Mouse (Mus musculus) left cerebral cortex, adult 6 months (tissue): ENCODE results near the gene Cxcr5. TPM values are rescaled to one million over a fixed set of nuclear protein-coding genes. Genes with fewer than 3 reads are reported as not detected.

ENCODE experiments used
- long read RNA-seq, 2 experiments: library from polyadenylated mRNA; unstranded; transcript quantifications; one replicate each; pipeline ENCODE4 v2.0.0; 2019 to 2020
- polyA plus RNA-seq: library from polyadenylated mRNA; unstranded; fragments of <200 nt; fragmentation: Nextera tagmentation; gene quantifications from 2 replicates; pipeline ENCODE4 v1.2.3, GENCODE M21; 2021

Cxcr5 gene
- not detected in 2 replicates for polyA plus RNA-seq
- long read RNA-seq, experiment 1: 0 reads
- long read RNA-seq, experiment 2: 0 reads

GRCm38 (mm10) chr9:44561597-44561996, at the start of gene Cxcr5:
Gene Cxcr5, minus strand, starts transcription at chr9:44561877.

GRCm38 (mm10) chr9:44604779-44605615, 43.3 kb upstream of the Cxcr5 start, which contains the start of gene Ddx6:
Gene Ddx6, plus strand, starts transcription at chr9:44604892.

GRCm38 (mm10) chr9:44482552-44482951, 79.1 kb downstream of the Cxcr5 start, which contains the start of gene Bcl9l:
Gene Bcl9l, plus strand, starts transcription at chr9:44482825.

Other genes with a start within 250 kb of the Cxcr5 start
- 18.2 and 67.4 TPM in 2 replicates for gene C2cd2l, start 241.6 kb downstream of the Cxcr5 start, polyA plus RNA-seq
- 8.7 and 14.8 TPM in 2 replicates for gene Dpagt1, start 235.9 kb downstream of the Cxcr5 start, polyA plus RNA-seq
- gene H2afx, start 227.2 kb downstream of the Cxcr5 start, polyA plus RNA-seq: 41.4 and 74.1 TPM in 2 replicates
- gene Hmbs, start 217.6 kb downstream of the Cxcr5 start, polyA plus RNA-seq: 26.9 and 35.2 TPM in 2 replicates
- 40.5 and 45.1 TPM in 2 replicates for gene Vps11, start 200.2 kb downstream of the Cxcr5 start, polyA plus RNA-seq
- 15.2 and 19.6 TPM in 2 replicates for gene Hyou1, start 182.4 kb downstream of the Cxcr5 start, polyA plus RNA-seq
- 21.9 and 23.6 TPM in 2 replicates for gene Slc37a4, start 165.0 kb downstream of the Cxcr5 start, polyA plus RNA-seq
- gene Rps25, start 154.7 kb downstream of the Cxcr5 start, polyA plus RNA-seq: 1,852 and 1,982 TPM in 2 replicates
- gene Trappc4, start 154.3 kb downstream of the Cxcr5 start, polyA plus RNA-seq: 159 and 195 TPM in 2 replicates
- 5.6 and 7.5 TPM in 2 replicates for gene Ccdc84, start 143.3 kb downstream of the Cxcr5 start, polyA plus RNA-seq
- not detected in 2 replicates for gene Foxr1, start 120.7 kb downstream of the Cxcr5 start, polyA plus RNA-seq
- not detected in 2 replicates for gene Upk2, start 106.9 kb downstream of the Cxcr5 start, polyA plus RNA-seq
- gene Bcl9l, start 79.1 kb downstream of the Cxcr5 start, polyA plus RNA-seq: 3.7 and 5.7 TPM in 2 replicates
- gene Ddx6, start 43.0 kb upstream of the Cxcr5 start, polyA plus RNA-seq: 15.6 and 18.4 TPM in 2 replicates
- gene Treh, start 111.4 kb upstream of the Cxcr5 start, polyA plus RNA-seq: not detected in 2 replicates
- gene Phldb1, start 173.3 kb upstream of the Cxcr5 start, polyA plus RNA-seq: 9.7 and 13.5 TPM in 2 replicates
- 34.9 and 42.3 TPM in 2 replicates for gene Arcn1, start 206.0 kb upstream of the Cxcr5 start, polyA plus RNA-seq
- 60.3 and 65.9 TPM in 2 replicates for gene Ift46, start 206.0 kb upstream of the Cxcr5 start, polyA plus RNA-seq
- 58.9 and 64.0 TPM in 2 replicates for gene Tmem25, start 237.4 kb upstream of the Cxcr5 start, polyA plus RNA-seq
- not detected in 2 replicates for gene Ttc36, start 241.2 kb upstream of the Cxcr5 start, polyA plus RNA-seq